Mouse (Mus musculus) hematopoietic stem cell, adult 5-6 weeks (primary cell): ENCODE measurements at regions not wholly inside any gene's neighbourhood (a gene's known extent, or its start where the extent isn't known, plus 50 kb on each side); places are given as distances from the start of the nearest gene placed in this dataset.

Source experiments
- ATAC-seq, 2 experiments: fragments of 125-278 bp in 1 of 2; replicated peaks in 1 of 2; 2 replicates each; pipeline ENCODE4 v1.8.0; 2016 to 2017; ENCODE audit warnings: inconsistent platforms in 2 of 2, mild to moderate bottlenecking in 2 of 2, moderate number of reproducible peaks in 2 of 2, low read depth in 1 of 2, moderate TSS enrichment in 1 of 2; ENCODE audit not compliant: low FRiP score in 2 of 2, poor library complexity in 2 of 2, severe bottlenecking in 2 of 2, insufficient read depth in 1 of 2, low TSS enrichment in 1 of 2

GRCm38 (mm10) chr1:64192736-64193135 is 70.7 kb upstream of the Klf7 start:
- ATAC-seq, result no peak

GRCm38 (mm10) chr1:64191242-64192220 is 69.4 kb upstream of the Klf7 start:
- ATAC-seq, result no peak

- no peak for ATAC-seq
Measured at GRCm38 (mm10) chr1:64190705-64191104, 68.6 kb upstream of the Klf7 start.

- no peak for ATAC-seq
Measured at GRCm38 (mm10) chr1:64190097-64190496, 68.0 kb upstream of the Klf7 start.

- peak; percentile 91 to 96 for ATAC-seq
Measured at GRCm38 (mm10) chr1:64189471-64189870, 67.4 kb upstream of the Klf7 start.

- no peak for ATAC-seq
Measured at GRCm38 (mm10) chr1:64187796-64188513, 65.9 kb upstream of the Klf7 start.

GRCm38 (mm10) chr1:64173708-64174107 is 51.6 kb upstream of the Klf7 start:
- ATAC-seq, result no peak

GRCm38 (mm10) chr1:64172122-64172521 is 50.0 kb upstream of the Klf7 start:
- ATAC-seq, result no peak
